In genomic region chr3:105275241-105275640, GRCm38 (mm10) we compare ENCODE assay signal across 10 mouse cellular contexts.
DNase-seq lines count a peak whose midpoint lies in the region; ATAC-seq lines count a peak whose summit lies in the region.
"Had no signal": no experiment of that assay in that cellular context is flagged by ENCODE, and none has a peak within 500 bp of the region (broad histone marks: within the 10 kb centered on the region; RNA-seq: fewer than 3 reads in every experiment).

No protein-coding gene starts in this region.

- no peak overlapping the region for H3K4me2 ChIP-seq in neural tube, embryonic 11.5 days (ENCODE audit: low read depth)
- H3K4me2 ChIP-seq: neural tube, embryonic 12.5 days had no signal

- no peaks in the 10 kb centered on the region for H3K27me3 ChIP-seq in neural tube, embryonic 11.5 days (ENCODE audit: control insufficient read depth, insufficient read depth, low read length)
- H3K27me3 ChIP-seq: neural tube, embryonic 12.5 days had no signal

- H3K27ac ChIP-seq in neural tube, embryonic 11.5 days (ENCODE audit: low read depth, low read length) = no peak overlapping the region
- H3K27ac ChIP-seq: heart, adult 2 months; neural tube, embryonic 12.5 days had no signal

- WGBS in neural tube, embryonic 11.5 days = 39% methylated on average over 4 of the region's 4 CpGs

- no peaks in the 10 kb centered on the region for H3K9me3 ChIP-seq in neural tube, embryonic 11.5 days (ENCODE audit: control insufficient read depth, low read length)
- H3K9me3 ChIP-seq: neural tube, embryonic 12.5 days had no signal

- H3K36me3 ChIP-seq in neural tube, embryonic 11.5 days (ENCODE audit: control insufficient read depth, insufficient read depth, low read length) = no peaks in the 10 kb centered on the region
- H3K36me3 ChIP-seq: neural tube, embryonic 12.5 days had no signal

- no peak overlapping the region for H3K4me3 ChIP-seq in neural tube, embryonic 11.5 days (ENCODE audit: low read depth, low read length)
- H3K4me3 ChIP-seq: heart, adult 2 months; neural tube, embryonic 12.5 days had no signal

- ATAC-seq in neural tube, embryonic 11.5 days (ENCODE audit: insufficient read depth, low FRiP score, low TSS enrichment) = no peak
- no peak for ATAC-seq in cerebellum, adult (ENCODE audit: insufficient number of reproducible peaks, low FRiP score, low TSS enrichment)
- no peak for ATAC-seq in frontal cortex, adult (ENCODE audit: low TSS enrichment)

- DNase-seq in gastrocnemius, postnatal 10 days = peak; percentile 59
- DNase-seq in gastrocnemius, adult 18-20 months (ENCODE audit: low spot score) = no peak
- peak; percentile 71 for DNase-seq in 3T3-L1 (ENCODE audit: low read depth, low spot score)
- DNase-seq in adrenal gland, postnatal 10 days = peak; percentile 81
- peak; percentile 60 to 75 for DNase-seq in kidney, postnatal 25 days
- peak; percentile 74 for DNase-seq in neural tube, embryonic 11.5 days (ENCODE audit: low spot score)

- H3K9ac ChIP-seq in neural tube, embryonic 11.5 days (ENCODE audit: low read length) = no peak overlapping the region
- H3K9ac ChIP-seq: neural tube, embryonic 12.5 days had no signal

- no peaks in the 10 kb centered on the region for H3K4me1 ChIP-seq in neural tube, embryonic 11.5 days (ENCODE audit: control insufficient read depth, insufficient read depth, low read length)
- H3K4me1 ChIP-seq: neural tube, embryonic 12.5 days had no signal
